Mouse (Mus musculus) hindbrain, embryonic 14.5 days (tissue): ENCODE measurements at regions not wholly inside any gene's neighbourhood (a gene's known extent, or its start where the extent isn't known, plus 50 kb on each side); places are given as distances from the start of the nearest gene placed in this dataset.
"Not testable (repeated sequence)": the region's sequence is repeated elsewhere in the genome, so short reads cannot be mapped to it uniquely, and the experiment has no call there.

Experiments used
- ATAC-seq: fragments of 200-750 bp; cut with Nextera tagmentation; 2 replicates; pipeline ENCODE4 v1.8.0; 2017; ENCODE audit warnings: moderate number of reproducible peaks, mild to moderate bottlenecking, moderate TSS enrichment, moderate library complexity; ENCODE audit not compliant: low FRiP score
- DNase-seq: peaks from one replicate; pipeline ENCODE4 v3.0.0-alpha.2; 2015; ENCODE audit warnings: low spot score
- H3K27ac ChIP-seq: fragments of 300-500 bp; sonication (generic); 2 replicates; pipeline ENCODE4 v1.5.1; 2014; ENCODE audit warnings: mild to moderate bottlenecking, moderate library complexity
- H3K27me3 ChIP-seq: fragments of 300-500 bp; sonication (generic); 2 replicates; pipeline ENCODE4 v1.6.1; 2014; ENCODE audit warnings: mild to moderate bottlenecking, low read length, mixed read lengths; ENCODE audit not compliant: control insufficient read depth, insufficient read depth
- H3K36me3 ChIP-seq: fragments of 300-500 bp; sonication (generic); replicated peaks from 2 replicates; pipeline ENCODE4 v1.6.1; 2014; ENCODE audit not compliant: control insufficient read depth, insufficient read depth
- H3K4me1 ChIP-seq: fragments of 300-500 bp; sonication (generic); replicated peaks from 2 replicates; pipeline ENCODE4 v1.6.1; 2014; ENCODE audit warnings: antibody characterized with exemption, low read length, mixed read lengths; ENCODE audit not compliant: control insufficient read depth, insufficient read depth
- H3K4me2 ChIP-seq: fragments of 300-500 bp; sonication (generic); replicated peaks from 2 replicates; pipeline ENCODE4 v1.6.1; 2014; ENCODE audit warnings: mild to moderate bottlenecking, moderate library complexity
- H3K4me3 ChIP-seq: fragments of 300-500 bp; sonication (generic); replicated peaks from 2 replicates; pipeline ENCODE4 v1.5.1; 2014; ENCODE audit warnings: mild to moderate bottlenecking, low read length
- H3K9ac ChIP-seq: fragments of 300-500 bp; sonication (generic); 2 replicates; pipeline ENCODE4 v1.6.1; 2014
- H3K9me3 ChIP-seq: fragments of 300-500 bp; sonication (generic); 2 replicates; pipeline ENCODE4 v1.6.1; 2016; ENCODE audit warnings: low read length; ENCODE audit not compliant: control insufficient read depth
- WGBS: fragments of 180-500 bp; shearing (Covaris S2); extraction: QIAGEN DNeasy Blood & Tissue Kit; methylation state at CpG from one replicate; pipeline ENCODE4 v1.1.7; 2014; 5-methylcytosine and 5-hydroxymethylcytosine counted together

- H3K4me1 ChIP-seq, result no peaks in the 10 kb centered on the region
- DNase-seq (no peak), ATAC-seq (no peak)
- no peaks in the 10 kb centered on the region for H3K27me3 ChIP-seq
- no peak overlapping the region for H3K9ac ChIP-seq
- 53% methylated on average over 2 of the region's 2 CpGs for WGBS
- H3K36me3 ChIP-seq, result no peaks in the 10 kb centered on the region
- no peak overlapping the region for H3K4me2 ChIP-seq
- H3K27ac ChIP-seq, result no peak overlapping the region
- no peaks in the 10 kb centered on the region for H3K9me3 ChIP-seq
- H3K4me3 ChIP-seq, result no peak overlapping the region
Measured at GRCm38 (mm10) chr17:62178612-62179210, 702.4 kb downstream of the Efna5 start.

- no peaks in the 10 kb centered on the region for H3K9me3 ChIP-seq
- no peak for ATAC-seq
- H3K4me3 ChIP-seq, result no peak overlapping the region
- DNase-seq, result no peak
- no peaks in the 10 kb centered on the region for H3K4me1 ChIP-seq
- H3K4me2 ChIP-seq, result no peak overlapping the region
- H3K36me3 ChIP-seq, result no peaks in the 10 kb centered on the region
- H3K27ac ChIP-seq, result no peak overlapping the region
- WGBS, result 80% methylated on average over 5 of the region's 5 CpGs
- no peaks in the 10 kb centered on the region for H3K27me3 ChIP-seq
- no peak overlapping the region for H3K9ac ChIP-seq
Measured at GRCm38 (mm10) chr17:62176336-62176735, 704.8 kb downstream of the Efna5 start.

GRCm38 (mm10) chr17:62172305-62172704 lies 708.8 kb downstream of the Efna5 start:
- DNase-seq (no peak), ATAC-seq (no peak)
- H3K9ac ChIP-seq, result no peak overlapping the region
- H3K36me3 ChIP-seq, result no peaks in the 10 kb centered on the region
- no peak overlapping the region for H3K4me2 ChIP-seq
- H3K4me3 ChIP-seq, result no peak overlapping the region
- H3K4me1 ChIP-seq, result no peaks in the 10 kb centered on the region
- 91% methylated on average over 5 of the region's 5 CpGs for WGBS
- H3K9me3 ChIP-seq, result no peaks in the 10 kb centered on the region
- no peak overlapping the region for H3K27ac ChIP-seq
- no peaks in the 10 kb centered on the region for H3K27me3 ChIP-seq

- no peak overlapping the region for H3K9ac ChIP-seq
- no peaks in the 10 kb centered on the region for H3K4me1 ChIP-seq
- ATAC-seq (no peak), DNase-seq (no peak)
- H3K36me3 ChIP-seq, result no peaks in the 10 kb centered on the region
- no peaks in the 10 kb centered on the region for H3K27me3 ChIP-seq
- no peaks in the 10 kb centered on the region for H3K9me3 ChIP-seq
- H3K4me3 ChIP-seq, result no peak overlapping the region
- no peak overlapping the region for H3K27ac ChIP-seq
- H3K4me2 ChIP-seq, result no peak overlapping the region
- 89% methylated on average over 4 of the region's 4 CpGs for WGBS
Measured at GRCm38 (mm10) chr17:62171532-62171931, 709.6 kb downstream of the Efna5 start.

GRCm38 (mm10) chr17:62161457-62161856 lies 719.7 kb downstream of the Efna5 start:
- Histone ChIP-seq H3K4me1 (no peaks in the 10 kb centered on the region), H3K9ac (no peak overlapping the region), H3K9me3 (no peaks in the 10 kb centered on the region), H3K4me3 (no peak overlapping the region), H3K27me3 (no peaks in the 10 kb centered on the region), H3K27ac (no peak overlapping the region), H3K4me2 (no peak overlapping the region), H3K36me3 (no peaks in the 10 kb centered on the region)
- DNase-seq (no peak), ATAC-seq (no peak)
- 80% methylated on average over 1 of the region's 1 CpGs for WGBS

GRCm38 (mm10) chr17:62160301-62160700 lies 720.8 kb downstream of the Efna5 start:
- Histone ChIP-seq H3K36me3 (no peaks in the 10 kb centered on the region), H3K9ac (no peak overlapping the region), H3K4me1 (no peaks in the 10 kb centered on the region), H3K4me2 (no peak overlapping the region), H3K4me3 (no peak overlapping the region), H3K27me3 (no peaks in the 10 kb centered on the region), H3K9me3 (no peaks in the 10 kb centered on the region), H3K27ac (no peak overlapping the region)
- no peak for ATAC-seq
- 80% methylated on average over 2 of the region's 2 CpGs for WGBS
- DNase-seq, result no peak

- DNase-seq, result no peak
- 41% methylated on average over 3 of the region's 3 CpGs for WGBS
- H3K9me3 ChIP-seq, result no peaks in the 10 kb centered on the region
- H3K4me1 ChIP-seq, result no peaks in the 10 kb centered on the region
- no peaks in the 10 kb centered on the region for H3K27me3 ChIP-seq
- ATAC-seq, result no peak
- no peak overlapping the region for H3K9ac ChIP-seq
- H3K36me3 ChIP-seq, result no peaks in the 10 kb centered on the region
- no peak overlapping the region for H3K4me3 ChIP-seq
- no peak overlapping the region for H3K4me2 ChIP-seq
- no peak overlapping the region for H3K27ac ChIP-seq
Measured at GRCm38 (mm10) chr17:62135050-62135449, 746.1 kb downstream of the Efna5 start.

- not testable (repeated sequence) for H3K4me1 ChIP-seq, H3K4me3 ChIP-seq, H3K9ac ChIP-seq, H3K9me3 ChIP-seq, H3K27me3 ChIP-seq, ATAC-seq, H3K27ac ChIP-seq, H3K36me3 ChIP-seq, H3K4me2 ChIP-seq, DNase-seq
- WGBS, result 90% methylated on average over 3 of the region's 3 CpGs
Measured at GRCm38 (mm10) chr17:62111703-62112102, 769.4 kb downstream of the Efna5 start.

GRCm38 (mm10) chr17:62109052-62109451 lies 772.1 kb downstream of the Efna5 start:
- H3K4me1 ChIP-seq, result no peaks in the 10 kb centered on the region
- no peak for DNase-seq
- no peaks in the 10 kb centered on the region for H3K27me3 ChIP-seq
- H3K9ac ChIP-seq, result no peak overlapping the region
- no peak overlapping the region for H3K27ac ChIP-seq
- no peak overlapping the region for H3K4me3 ChIP-seq
- no peak for ATAC-seq
- H3K9me3 ChIP-seq, result no peaks in the 10 kb centered on the region
- H3K36me3 ChIP-seq, result no peaks in the 10 kb centered on the region
- H3K4me2 ChIP-seq, result no peak overlapping the region

- Histone ChIP-seq H3K27me3 (no peaks in the 10 kb centered on the region), H3K4me3 (no peak overlapping the region), H3K4me1 (no peaks in the 10 kb centered on the region; the same call in 1 of the 2 replicates), H3K9ac (no peak overlapping the region), H3K4me2 (no peak overlapping the region), H3K27ac (no peak overlapping the region), H3K9me3 (no peaks in the 10 kb centered on the region), H3K36me3 (no peaks in the 10 kb centered on the region)
- ATAC-seq (peak; percentile 77), DNase-seq (no peak)
- WGBS, result 58% methylated on average over 4 of the region's 4 CpGs
Measured at GRCm38 (mm10) chr17:62083281-62083680, 797.8 kb downstream of the Efna5 start.
